Mouse (Mus musculus): ENCODE measurements around the gene Cstf2.
A peak's percentile ranks its signal among the peaks of the same experiment; 100 is the strongest.

Cstf2 gene

DNA sequence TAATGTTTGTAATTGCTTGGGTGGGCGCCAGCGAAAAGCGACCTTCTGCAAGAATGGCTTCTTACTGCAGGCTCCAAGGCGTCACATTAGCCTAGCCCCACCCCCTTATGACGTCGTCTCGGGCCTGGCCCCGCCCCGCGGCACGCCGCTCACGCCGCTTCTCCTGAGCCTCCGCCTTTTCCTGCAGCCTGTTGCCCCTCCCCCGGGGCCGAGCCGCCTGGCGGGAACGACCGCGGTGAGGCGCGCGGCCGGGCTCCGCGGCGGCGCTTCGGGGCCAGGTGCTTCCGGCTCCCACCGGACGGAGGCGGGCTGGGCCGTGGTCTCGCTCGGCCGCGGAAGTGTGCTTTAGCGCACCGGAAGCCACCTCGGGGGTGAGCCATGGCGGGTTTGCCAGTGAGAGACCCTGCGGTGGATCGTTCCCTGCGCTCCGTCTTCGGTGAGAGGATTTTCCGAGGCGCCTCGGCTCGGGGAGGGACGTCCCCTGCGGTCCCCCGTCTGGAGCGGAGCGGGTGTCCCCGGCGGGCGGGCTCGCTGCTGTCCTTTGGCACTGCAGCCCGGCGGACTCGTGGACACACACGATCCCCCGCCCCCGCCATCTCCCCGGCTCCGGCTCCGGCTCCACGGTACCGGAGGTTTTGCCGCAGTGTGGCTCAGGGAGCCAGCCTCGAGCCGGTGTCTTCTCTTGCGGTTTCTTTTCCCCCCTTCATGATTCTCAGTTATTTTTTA lies at the start of gene Cstf2:
TSS of gene Cstf2 (plus strand) at position 201 of the 726 bp plus-strand sequence.
- peak; percentile 89 for DNase-seq (ENCODE audit: low spot score)

DNA sequence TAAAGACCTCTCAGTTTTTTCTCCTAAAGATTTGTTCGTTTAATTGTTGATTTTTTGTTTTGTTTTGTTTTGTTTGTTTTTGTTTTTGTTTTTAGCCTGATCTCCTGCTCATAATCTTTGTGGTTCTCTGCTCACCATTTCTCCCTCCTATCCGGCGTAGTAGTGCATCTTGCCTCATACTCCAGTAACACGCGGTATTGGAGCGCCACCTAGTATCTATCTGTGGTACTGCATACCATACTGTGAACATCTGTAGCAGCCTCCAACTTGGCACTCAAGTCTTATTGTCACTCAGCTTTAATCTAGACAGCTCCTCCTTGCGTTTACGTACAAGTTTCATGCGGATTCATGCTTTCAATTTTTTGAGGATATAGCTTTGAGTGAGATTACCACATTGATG lies 40.0 kb upstream of the Cstf2 start:
- peak; percentile 40 for DNase-seq (ENCODE audit: low spot score)

DNA sequence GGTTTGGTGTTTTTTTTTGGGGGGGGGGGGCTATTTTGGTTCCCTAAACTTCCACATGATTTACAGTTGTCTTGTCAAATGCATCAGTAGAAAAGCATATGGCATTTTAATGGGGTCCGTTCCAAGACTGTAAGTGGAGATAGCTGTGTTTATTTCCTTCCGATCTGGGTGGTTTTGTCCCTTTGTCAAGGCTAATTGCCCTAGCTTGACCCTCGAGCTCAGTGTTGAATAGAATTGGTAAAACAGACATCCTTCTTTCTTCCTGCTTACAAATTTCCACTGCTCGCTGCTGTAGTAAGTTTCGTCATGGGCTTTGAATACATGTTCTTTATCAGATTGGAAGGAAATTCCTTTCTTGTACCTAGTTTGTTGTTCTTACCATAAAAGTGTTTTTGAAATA lies 38.3 kb upstream of the Cstf2 start:
- DNase-seq (ENCODE audit: low spot score), result no peak

DNA sequence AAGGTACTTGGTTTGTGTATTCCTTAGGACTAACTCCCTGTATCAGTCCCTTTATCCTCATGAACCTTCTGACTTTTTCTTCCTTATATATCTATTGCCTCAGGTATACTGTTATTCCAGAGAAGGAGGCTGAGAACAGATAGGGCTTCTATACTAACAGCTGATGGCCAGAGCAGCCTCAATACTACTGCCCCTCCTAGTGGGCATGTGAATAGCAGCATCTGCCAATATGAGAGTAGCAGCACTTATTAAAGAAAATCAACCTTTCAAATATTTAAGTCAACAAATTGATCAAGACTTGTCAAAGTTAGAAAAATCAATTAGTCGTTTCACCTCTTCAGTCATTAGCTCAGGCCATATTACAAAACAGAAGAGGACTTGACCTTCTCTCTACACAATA lies 10.0 kb upstream of the Cstf2 start:
- no peak for DNase-seq (ENCODE audit: low spot score)

DNA sequence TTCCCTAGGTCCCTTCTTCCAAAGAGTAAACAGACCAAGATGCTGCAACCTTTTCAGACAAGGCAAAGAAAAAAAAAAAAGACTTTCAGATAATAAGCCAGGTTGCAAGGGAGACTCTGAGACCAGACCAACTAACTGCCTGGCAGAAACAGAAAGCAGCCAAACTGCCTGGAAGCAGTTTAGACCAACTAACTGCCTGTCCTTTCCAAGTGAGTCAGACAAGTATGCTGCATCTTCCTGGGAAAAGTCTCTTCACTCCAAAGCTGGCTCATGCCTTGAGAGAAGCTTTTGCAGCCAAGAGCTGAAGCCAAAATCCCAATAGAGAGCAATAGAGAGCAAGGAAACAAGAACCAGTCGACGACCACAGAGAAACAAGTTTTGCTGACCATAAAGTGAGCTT lies 2.1 kb upstream of the Cstf2 start:
- no peak for DNase-seq (ENCODE audit: low spot score)

DNA sequence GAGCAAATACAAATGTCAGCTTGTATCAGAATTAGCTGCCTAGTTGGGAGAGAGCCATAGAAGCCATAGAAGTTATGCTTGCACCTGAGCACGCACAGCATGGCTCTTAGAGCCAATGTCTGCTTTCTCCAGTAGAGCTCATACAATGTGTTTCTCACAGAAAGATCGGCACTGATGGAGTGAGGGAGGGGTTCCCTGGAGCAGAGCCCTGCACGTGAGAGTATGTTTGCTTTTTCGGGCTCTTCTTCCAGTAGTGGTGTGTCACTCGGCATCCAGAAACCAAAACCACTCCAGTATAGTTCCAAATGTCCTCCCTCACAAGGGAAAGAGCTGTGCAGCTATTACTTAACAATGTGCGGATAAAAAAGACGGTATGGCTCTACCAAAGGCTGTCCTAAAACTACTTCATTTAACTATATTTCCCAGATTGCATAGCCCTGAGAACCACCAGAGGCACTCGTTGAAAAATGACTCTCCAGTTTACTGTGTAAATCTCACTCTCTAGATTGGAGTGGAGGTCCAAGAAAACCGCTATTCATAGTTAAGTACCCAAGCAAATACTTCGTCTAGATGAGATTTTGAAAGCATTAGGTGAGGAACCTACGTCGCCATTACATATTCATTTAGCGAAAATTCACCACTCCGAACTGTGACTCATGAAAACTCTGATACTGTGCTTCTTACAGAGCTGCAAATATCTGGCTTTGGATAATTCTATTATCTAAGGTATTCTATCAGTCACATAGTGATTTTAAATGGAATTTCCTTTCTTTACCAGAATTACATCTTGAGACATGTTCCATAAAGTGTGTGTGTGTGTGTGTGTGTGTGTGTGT lies 729 bp upstream of the Cstf2 start:
- DNase-seq (ENCODE audit: low spot score), result no peak

DNA sequence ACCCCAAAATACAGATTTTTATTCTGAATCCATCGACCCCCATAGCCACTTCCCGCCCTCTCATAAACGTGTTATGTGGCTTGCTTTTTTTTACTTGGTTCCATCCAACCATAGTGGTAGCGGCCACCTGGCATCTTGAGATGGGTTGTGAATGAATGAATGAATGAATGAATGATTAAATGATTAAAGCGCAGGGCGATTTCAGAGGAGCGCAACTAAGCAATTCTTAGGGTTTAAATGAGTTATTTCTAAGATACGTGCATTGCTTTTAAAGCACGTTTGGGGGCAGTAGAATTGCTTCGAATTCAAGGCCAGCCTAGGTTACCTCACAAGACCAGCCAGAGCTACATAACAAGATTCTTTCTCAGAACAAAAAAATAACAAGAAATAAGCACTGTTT lies 777 bp downstream of the Cstf2 start:
- no peak for DNase-seq (ENCODE audit: low spot score)

DNA sequence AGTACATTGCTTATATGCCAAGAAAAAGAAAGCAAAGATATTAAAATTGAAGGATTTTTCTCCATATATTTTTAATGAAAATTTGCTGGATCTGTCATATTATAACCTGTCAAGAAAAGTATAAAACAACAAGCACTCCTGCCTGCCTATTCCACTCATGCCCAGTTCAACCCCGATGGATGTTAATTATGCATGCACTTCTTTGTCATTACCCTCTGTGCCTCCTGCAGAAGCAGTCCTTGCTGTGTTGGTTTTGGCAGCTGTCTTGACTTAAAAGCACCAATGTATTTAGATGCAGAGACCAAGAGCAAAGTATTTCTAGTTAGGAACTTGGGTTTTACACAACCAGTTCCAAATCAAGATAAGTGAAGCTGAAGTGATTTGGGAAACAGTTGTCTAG lies 26.5 kb downstream of the Cstf2 start:
- no peak for DNase-seq (ENCODE audit: low spot score)

DNA sequence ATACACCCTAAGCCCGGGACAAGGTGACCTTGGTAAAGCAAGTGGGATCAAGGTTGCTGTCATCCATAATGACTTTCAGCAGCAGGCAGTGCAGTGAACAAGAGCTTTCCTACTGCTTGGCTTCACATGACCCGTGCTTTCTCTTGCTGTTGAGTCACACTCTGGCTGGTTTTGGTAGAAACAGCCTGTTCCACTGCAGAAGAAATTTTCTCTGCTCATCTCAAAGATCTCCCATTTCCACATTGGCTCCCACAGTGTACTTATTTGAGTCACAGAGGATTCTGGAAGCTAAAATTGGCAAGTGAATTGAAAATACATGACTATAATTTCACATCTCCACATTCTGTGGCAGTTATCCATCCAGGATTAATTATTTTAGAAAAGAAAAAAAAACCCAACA lies 43.7 kb downstream of the Cstf2 start:
- peak; percentile 4 for DNase-seq (ENCODE audit: low spot score)

DNA sequence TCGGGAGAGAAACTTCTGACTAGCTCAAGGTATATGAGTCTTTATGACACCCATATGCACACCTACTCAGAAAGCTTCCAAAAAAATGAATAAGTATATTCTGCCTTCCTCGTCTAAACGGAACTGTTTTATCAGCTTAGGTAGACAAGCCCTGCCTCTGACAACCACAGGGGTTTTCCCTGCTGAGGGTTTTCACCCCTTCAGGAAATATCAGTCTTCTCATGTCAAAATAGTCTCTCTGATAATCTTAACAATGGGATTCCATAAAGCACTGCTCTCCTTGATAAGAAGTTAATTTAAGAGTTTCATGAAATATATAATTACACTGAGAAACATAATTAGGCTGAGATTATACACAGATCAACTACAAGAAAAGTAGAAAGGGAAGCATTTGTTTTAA lies 52.8 kb downstream of the Cstf2 start:
- no peak for DNase-seq (ENCODE audit: low spot score)

DNA sequence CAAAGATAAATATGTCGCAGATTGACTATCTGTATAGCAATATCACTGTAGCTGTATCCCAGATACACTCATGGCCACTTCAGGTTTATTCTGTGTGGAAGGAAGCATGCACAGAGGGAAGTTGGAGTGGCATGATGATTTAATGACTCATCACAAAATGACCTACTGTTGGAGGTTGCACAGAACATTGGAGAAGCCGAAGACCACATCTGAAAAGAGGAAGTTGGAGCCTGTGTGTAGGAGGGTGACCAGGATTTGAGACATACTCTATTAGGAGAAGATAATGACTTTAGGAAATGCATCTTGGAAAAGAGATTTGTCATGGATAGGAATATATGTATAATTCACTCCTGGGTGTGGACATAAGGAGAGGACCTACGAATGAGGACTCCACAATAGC lies 57.4 kb downstream of the Cstf2 start:
- DNase-seq (ENCODE audit: low spot score), result no peak

DNA sequence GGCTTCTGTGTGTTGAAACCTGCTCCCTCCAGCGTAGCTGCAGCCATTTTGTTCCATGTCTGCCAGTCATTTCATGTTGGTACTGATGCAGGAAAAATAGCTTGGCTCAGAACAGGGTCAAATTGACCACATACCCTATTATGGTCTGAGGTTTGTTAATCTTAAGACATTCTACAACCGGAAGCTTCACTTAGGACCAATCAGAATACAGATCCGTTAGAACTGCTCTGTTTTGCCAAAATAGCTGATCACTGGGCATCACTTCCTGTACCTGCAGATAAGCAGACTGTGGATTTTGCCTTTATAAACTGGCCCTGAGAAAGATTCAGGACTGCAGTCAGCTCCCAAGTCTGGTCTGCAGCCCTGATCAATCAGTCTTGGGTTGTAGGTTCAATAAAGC lies 69.6 kb downstream of the Cstf2 start:
- no peak for DNase-seq (ENCODE audit: low spot score)

DNA sequence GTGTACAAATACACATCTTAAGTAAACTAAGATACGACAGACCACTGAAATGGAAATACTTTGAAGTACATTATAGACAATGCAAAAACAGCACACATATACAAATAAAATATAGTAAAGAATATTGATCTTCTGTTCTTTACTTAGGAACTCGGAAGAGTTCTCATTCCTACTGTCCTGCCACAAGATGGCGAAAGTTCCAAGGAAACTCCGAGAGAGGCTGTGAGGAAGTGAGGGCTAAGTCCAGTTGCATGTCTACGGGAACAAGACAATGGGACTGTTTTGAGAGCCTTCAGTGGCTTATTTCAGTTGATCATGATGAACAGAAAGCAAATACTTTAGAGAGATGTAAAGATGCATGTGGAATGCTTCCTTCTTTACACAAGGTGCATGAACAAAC lies 73.3 kb downstream of the Cstf2 start:
- DNase-seq (ENCODE audit: low spot score), result peak; percentile 2

DNA sequence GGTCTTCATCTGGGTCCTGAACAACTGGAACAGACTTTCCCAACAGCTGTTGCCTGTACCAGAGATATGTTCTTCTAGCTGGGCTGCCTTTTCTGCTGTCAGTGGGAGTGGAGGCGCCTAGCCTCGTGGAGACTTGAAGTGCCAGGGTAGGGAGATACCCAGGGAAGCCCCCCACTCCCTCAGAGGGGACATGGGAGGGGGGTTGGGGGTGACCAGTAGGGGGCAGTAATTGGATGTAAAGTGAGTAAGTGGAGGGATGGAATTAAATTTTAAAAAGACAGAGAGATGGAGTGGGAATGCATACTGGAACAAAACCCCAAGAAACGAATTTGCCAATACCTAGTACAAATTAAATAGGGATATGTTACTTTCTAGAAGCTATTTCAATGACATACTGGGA lies 74.8 kb downstream of the Cstf2 start:
- no peak for DNase-seq (ENCODE audit: low spot score)

Data from left cerebral cortex, adult 11 months (tissue).